Mouse (Mus musculus) heart, postnatal 4 days (tissue): Measurements from ENCODE around the gene Gck. TPM values are rescaled to one million over a fixed set of nuclear protein-coding genes. Genes with fewer than 3 reads are reported as not detected.
A peak's percentile ranks its signal among the peaks of the same experiment; 100 is the strongest.

Source experiments
- DNase-seq: peaks from one replicate; pipeline ENCODE4 v3.0.0; 2021
- total RNA-seq, 2 experiments: library from RNA; stranded (reverse); gene quantifications; 2 replicates each; pipeline ENCODE4 v1.2.3; 2021

The Gck gene
- total RNA-seq, 2 experiments from 2014 or later, result not detected

DNA sequence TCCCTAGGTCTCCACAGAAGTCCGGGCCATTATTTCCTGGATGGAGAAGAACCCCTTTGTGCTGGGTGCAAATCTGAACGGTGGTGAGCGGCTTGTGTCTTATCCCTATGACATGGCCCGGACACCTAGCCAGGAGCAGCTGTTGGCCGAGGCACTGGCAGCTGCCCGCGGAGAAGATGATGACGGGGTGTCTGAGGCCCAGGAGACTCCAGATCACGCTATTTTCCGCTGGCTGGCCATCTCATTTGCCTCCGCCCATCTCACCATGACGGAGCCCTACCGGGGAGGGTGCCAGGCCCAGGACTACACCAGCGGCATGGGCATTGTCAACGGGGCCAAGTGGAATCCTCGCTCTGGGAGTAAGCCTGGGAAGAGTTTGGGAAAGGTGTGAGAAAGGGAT lies 79.8 kb downstream of the Gck start:
- no peak for DNase-seq

DNA sequence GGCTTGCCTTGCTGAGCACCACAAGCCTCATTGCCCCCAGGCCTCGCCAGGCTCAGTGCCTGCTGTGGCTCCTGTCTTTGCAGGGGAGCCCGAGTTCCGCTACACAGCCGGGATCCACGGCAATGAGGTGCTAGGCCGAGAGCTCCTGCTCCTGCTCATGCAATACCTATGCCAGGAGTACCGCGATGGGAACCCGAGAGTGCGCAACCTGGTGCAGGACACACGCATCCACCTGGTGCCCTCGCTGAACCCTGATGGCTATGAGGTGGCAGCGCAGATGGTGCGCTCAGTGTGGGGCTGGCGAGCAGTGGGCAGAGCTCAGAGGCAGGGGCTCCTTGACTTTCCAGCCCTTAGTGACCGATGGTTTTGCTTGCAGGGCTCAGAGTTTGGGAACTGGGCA lies 80.5 kb downstream of the Gck start:
- DNase-seq, result no peak

DNA sequence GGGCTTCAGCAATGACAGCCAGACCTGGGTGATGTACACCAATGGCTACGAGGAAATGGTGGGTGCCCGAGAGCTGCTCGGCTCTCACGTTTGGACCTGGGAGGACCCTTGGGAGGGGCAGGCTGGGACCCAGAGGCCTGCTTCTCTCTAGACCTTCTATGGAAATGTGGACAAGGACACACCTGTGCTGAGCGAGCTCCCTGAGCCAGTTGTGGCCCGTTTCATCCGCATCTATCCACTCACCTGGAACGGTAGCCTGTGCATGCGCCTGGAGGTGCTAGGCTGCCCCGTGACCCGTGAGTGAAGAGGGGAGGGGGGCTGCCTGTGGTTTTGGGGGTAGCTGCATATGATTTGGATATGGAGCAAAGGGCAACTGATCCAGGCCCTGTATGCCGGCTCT lies 81.6 kb downstream of the Gck start:
- DNase-seq, result no peak

DNA sequence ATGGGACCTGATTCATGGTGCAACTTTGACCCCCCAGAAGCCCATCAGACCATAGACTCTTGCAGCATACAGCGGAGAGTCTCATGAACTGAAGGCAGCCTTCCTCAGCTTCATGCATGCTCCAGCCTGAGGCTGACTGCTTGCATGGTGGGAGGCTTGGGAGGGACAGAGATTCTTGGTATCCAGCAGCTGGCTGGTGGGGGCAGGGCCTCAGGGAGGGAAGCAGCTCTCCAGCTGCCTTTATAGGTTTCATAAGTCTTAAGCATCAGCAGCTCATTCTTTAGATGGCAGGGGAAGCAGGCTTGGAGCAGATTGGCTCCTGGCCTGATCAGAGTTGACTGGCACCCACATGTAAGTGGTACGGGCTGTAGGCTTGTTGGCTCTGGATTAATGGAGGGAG lies 82.7 kb downstream of the Gck start:
- no peak for DNase-seq

DNA sequence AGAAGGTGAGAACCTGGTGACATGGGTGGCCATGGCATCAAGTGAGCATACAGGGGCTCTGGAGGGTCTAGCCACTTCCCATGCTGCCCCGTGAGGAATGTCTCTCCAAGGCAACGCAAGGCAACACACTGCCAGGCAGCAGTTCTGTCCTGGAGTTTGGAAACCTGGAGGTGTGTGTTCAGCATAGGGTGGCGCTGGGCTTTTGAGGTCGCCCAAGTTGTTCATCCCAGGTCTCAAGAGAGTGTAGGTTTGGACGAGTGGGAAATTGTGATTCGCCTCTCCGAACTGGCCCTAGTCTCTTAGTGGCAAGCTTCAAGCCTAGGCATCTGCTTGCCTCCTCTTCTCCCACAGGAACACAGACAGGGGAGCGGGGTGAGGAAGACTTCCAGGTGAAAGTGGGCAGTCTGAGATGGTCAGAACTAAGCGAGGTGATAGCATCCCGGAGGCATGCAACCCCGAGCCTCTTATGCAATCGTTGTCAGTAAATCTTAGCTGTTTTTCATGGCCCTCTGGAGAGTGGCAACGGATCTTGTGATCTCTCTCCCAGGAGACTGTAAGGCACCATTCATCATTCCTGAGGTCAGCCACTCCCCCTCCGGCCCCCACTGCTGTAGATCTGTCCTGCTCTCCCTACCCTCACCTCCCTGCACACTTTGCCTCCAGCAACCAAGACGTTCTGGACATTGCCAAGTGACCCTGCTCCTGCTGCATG lies 87.3 kb downstream of the Gck start:
- DNase-seq, result no peak

DNA sequence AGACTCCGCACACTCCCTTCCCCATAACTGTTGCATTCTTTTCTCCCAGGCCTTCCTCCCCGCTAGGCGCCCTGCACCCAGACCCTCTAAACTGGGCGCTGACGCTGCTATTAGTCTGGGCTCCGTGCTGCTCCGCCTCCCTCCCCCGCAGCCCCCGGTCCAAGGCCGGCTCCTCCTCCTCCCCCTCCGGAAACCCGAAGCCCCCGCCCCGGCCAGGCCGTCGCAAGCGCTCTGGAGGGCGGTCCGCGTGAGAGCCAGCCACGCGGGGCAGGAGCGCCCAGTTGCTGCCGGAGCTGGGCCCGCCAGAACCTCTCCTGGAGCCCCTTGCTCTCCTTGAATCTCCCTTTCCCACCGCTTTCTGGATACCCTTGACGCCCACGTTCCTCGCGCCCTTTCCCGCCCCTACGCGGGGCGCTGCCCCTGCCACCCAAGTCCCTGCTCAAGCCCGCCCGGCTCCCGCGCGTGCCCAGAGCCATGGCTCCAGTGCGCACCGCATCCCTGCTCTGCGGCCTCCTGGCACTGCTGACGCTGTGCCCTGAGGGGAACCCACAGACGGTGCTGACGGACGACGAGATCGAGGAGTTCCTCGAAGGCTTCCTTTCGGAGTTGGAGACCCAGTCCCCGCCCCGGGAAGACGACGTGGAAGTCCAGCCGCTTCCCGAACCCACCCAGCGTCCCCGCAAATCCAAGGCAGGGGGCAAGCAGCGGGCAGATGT lies 88.0 kb downstream of the Gck start, which contains the start of gene Aebp1:
Gene Aebp1, plus strand, starts transcription at position 270 of the 716 bp plus-strand sequence.
- DNase-seq, result peak; percentile 79

DNA sequence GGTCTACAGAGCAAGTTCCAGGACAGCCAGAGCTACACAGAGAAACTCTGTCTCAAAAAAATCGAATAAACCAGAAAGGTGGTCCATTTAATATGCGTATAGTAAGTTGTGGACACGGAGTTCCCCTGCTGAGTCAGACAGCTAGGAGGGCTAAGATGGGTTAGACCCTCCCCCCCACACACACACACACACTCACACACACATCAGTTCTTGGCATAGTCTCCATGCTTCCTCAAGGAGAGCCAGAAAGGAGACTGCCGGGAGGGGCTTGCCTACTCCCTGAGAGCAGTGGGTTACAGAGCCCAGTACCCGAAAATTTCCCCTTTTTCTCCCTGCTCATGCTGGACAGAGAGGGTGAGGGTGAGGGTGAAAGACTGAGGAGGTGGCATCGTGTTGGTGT lies 89.2 kb downstream of the Gck start:
- no peak for DNase-seq

DNA sequence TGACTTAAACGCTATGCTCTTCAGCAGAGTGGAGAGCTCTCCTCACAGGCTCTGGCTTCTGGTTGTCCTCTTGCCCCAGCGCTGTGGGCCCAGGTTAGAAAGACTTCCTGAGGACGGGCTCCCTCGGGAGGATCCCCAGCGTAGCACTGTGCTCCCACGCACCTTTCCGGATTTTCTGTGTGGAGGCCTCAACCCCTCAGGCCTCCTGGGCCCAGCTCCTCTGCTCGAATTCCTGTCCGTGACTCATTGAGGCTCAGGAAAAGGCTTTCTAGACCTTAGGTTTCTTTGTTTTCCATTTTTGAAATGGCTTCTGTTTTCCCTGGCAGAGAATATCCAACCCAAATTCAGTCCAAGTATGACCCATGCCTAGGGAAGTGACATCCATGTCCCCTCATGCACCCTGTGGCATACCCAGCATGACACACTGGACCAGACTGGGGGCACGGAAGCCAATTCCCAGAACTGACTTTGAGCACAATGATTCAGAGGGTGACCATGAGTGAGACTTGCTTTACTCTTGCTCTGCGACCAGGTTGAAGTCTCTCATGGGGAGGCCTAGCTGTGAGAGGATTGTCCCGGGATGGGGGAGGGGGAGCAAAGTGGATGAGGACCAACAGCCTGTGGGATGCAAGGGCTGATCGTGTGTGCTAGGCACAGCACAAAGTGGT lies 89.9 kb downstream of the Gck start:
- no peak for DNase-seq

DNA sequence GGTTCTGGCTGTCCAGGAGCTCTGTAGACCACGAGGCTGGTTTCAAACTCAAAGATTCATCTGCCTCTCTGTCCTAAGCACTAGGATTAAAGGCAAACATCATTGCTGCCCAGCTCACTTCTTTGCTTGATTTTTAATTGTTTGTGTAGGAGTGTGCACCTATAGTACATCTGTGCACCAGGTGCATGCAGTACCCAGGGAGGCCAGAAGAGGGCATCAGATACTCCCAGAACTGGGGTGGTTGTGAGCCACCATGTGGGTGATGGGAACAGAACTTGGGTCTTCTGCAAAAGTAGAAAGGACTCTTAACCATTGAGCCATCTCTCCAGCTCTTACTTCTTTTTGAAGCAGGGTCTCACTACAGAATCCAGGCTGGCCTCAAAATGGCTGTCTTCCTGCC lies 91.2 kb downstream of the Gck start:
- DNase-seq, result no peak

DNA sequence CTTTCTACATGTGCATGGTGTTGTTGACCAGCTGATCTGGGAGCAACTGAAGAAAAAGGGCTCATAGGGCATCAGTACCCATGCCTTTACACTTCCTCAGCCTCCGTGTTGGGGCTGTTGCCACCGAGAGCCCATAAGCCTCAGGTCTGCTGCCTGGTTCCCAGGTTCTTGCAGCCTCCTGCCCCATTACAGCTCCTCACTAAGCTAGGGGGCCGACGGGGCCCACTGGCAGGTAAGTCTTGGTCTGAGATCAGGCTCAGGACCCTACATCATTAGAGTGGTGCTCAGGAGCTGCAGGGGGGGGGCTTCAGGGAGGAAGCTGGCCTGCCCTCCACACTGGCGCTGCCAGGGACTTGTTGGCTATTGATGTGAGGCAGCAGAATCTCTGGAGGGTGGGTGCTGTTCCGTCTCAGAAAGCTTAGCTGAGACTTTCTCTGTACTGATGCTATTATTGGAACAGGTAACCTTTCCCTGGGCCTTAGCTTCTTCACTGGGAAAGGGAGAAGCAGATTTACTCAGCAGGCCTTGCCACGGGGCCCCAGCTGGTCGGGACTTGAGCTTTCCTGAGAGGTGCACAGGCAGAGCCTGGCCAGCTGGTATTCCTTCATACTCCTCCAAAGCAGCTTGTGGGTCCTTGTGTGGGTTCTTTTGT lies 93.3 kb downstream of the Gck start:
- DNase-seq, result no peak

DNA sequence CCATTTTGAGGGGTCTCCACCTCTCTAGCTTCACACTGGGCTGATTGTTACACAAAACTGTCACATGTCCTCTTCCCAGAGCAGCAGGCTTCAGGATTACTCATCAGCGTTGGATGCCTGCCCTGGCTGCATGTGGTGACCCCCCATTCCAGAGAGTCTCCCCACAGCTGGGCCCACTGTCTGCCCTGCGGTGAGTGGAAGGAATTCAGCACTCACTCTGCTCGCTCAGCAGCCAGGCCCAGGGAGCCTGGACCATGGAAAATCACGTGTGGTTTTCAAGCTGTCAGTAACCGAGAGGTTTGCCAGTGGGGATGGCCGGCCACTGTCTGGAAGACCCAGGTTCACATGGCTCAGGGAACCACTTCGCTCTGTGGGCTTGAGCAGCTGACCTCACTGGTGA lies 94.0 kb downstream of the Gck start:
- DNase-seq, result peak; percentile 73

DNA sequence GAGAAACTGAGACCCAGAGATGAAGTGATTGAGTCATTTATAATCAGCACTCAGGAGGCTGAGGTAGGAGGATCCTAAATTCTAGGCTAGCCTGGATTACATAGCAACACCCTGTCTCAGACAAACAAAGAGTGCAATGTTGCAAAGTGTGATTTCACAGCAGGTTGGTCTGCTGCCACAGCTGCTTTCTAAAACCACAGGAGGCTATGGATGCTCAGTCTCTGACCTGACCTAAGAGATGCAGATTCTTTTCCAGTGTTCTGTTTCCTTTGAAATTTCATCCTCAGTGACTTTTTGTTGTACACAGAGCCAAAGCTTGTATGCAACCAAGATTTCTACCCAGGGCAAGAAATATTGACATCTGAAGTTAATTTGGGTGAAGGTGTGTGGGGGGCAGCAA lies 94.4 kb downstream of the Gck start:
- no peak for DNase-seq

DNA sequence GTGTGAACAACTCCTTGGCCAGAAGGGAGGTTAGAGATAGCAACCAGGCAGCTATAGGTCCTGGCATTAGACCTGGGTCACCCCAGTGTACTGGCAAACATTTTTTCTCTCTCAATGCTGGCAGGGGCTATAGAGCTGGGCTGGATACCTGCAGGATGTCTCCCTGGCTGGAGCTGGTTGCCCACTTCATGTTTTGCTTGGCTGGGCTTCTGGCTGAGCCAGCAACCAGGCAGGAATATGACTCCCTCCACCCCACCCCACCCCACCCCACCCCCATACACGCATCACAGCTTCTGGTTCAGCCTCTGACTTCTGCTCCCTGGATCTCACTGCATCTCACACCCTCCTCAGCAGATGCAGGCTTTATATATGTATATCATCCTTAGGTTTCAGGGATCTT lies 97.6 kb downstream of the Gck start:
- DNase-seq, result no peak

DNA sequence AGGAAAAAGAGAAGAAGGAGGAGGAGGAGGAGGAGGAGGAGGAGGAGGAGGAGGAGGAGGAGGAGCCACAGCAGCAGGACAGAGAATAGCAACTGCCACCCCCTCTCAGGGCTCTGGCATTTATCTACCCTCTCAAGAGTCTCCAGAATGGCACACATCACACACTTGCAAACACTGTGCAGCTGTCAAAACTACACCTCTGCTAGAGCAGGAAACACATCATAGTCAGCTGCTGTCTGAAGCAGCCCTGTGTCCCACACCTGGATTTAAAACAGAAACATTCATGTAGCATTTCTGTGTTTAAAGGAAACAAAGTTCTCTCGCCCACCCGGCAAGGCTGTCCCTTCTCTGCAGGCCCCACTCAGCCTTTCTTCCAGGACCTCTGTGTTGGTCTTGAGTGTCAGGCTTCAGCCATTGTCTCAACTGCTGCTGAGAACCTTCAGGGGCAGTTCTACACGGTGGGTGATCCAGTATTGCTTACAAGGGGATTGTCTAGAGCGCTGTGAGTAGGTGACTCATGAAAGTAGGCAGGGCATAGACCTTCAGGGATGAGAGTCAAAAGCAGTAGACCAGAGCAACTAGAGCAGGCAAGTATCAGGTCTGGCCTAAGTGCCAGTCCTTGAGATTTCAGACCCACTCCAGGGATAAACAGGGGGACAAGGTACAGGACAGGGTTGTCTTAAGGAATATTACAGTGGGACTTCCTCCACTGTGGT lies 98.7 kb downstream of the Gck start:
- no peak for DNase-seq

Other genes starting within 250 kb of the Gck start
- 100 to 1,000 TPM; 112 to 114 TPM for gene Mrps24, start 234.4 kb downstream of the Gck start, total RNA-seq
- gene Urgcp, start 187.7 kb downstream of the Gck start, total RNA-seq, result 10 to 100 TPM; 60.5 TPM
- gene Dbnl, start 161.6 kb downstream of the Gck start, total RNA-seq, result 10 to 100 TPM; 44.7 to 46.1 TPM
- gene Pgam2, start 146.3 kb downstream of the Gck start, total RNA-seq, result 100 to 1,000 TPM; 715 to 738 TPM
- gene Polm, start 112.1 kb downstream of the Gck start, total RNA-seq, result 1 to 10 TPM; 5.6 to 6.5 TPM
- 10 to 100 TPM; 38.7 to 39.6 TPM for gene Aebp1, start 88.1 kb downstream of the Gck start, total RNA-seq
- gene Pold2, start 71.8 kb downstream of the Gck start, total RNA-seq, result 10 to 100 TPM; 68.5 to 70.2 TPM
- 1,000 to 10,000 TPM; 1,420 to 1,616 TPM for gene Myl7, start 51.3 kb downstream of the Gck start, total RNA-seq
- gene Ykt6, start 5.6 kb upstream of the Gck start, total RNA-seq, result 10 to 100 TPM; 92.8 to 94.5 TPM
- gene Camk2b, start 116.3 kb upstream of the Gck start, total RNA-seq, result 1 to 10 TPM; 8.7 to 8.8 TPM
- under 1 TPM in 1 of 2 experiments, not detected in 1; 0.20 TPM for gene A730071L15Rik, start 249.9 kb upstream of the Gck start, total RNA-seq